Mouse (Mus musculus) frontal cortex, postnatal 14 days (tissue): ENCODE data around the gene Tex21.
"Not testable (repeated sequence)": the region's sequence is repeated elsewhere in the genome, so short reads cannot be mapped to it uniquely, and the experiment has no call there.

Experiments
- DNase-seq, 2 experiments: peaks; one replicate each; pipeline ENCODE4 v3.0.0; 2022; ENCODE audit warnings: low spot score in 2 of 2

The Tex21 gene

GRCm38 (mm10) chr12:76195912-76196708, 50.4 kb downstream of the Tex21 start:
- DNase-seq, result peak in 1 of 2 experiments; percentile 44

- no peak for DNase-seq
Measured at GRCm38 (mm10) chr12:76194526-76194925, 52.0 kb downstream of the Tex21 start.

GRCm38 (mm10) chr12:76190940-76191339, 55.6 kb downstream of the Tex21 start:
- DNase-seq, result peak in 1 of 2 experiments; percentile 9

GRCm38 (mm10) chr12:76187849-76188248, 58.7 kb downstream of the Tex21 start:
- DNase-seq, result peak in 1 of 2 experiments; percentile 26

GRCm38 (mm10) chr12:76186473-76186872, 60.1 kb downstream of the Tex21 start:
- no peak for DNase-seq

- no peak for DNase-seq
Measured at GRCm38 (mm10) chr12:76185167-76185816, 61.3 kb downstream of the Tex21 start.

- DNase-seq, result no peak
Measured at GRCm38 (mm10) chr12:76184271-76184670, 62.3 kb downstream of the Tex21 start.

- DNase-seq, result no peak
Measured at GRCm38 (mm10) chr12:76182831-76183230, 63.7 kb downstream of the Tex21 start.

- no peak for DNase-seq
Measured at GRCm38 (mm10) chr12:76181471-76181870, 65.1 kb downstream of the Tex21 start.

GRCm38 (mm10) chr12:76180442-76180841, 66.1 kb downstream of the Tex21 start:
- DNase-seq, result no peak

GRCm38 (mm10) chr12:76179527-76179926, 67.0 kb downstream of the Tex21 start:
- DNase-seq, result no peak

GRCm38 (mm10) chr12:76179051-76179450, 67.5 kb downstream of the Tex21 start:
- DNase-seq, result no peak

- DNase-seq, result peak in 1 of 2 experiments; percentile 48
Measured at GRCm38 (mm10) chr12:76177864-76178518, 68.6 kb downstream of the Tex21 start.

GRCm38 (mm10) chr12:76177000-76177863, 69.3 kb downstream of the Tex21 start, which contains the start of gene Esr2:
Gene Esr2 (minus strand): TSS chr12:76177259.
- no peak for DNase-seq

GRCm38 (mm10) chr12:76165641-76166040, 80.9 kb downstream of the Tex21 start:
- no peak for DNase-seq

- not testable (repeated sequence) for DNase-seq
Measured at GRCm38 (mm10) chr12:76152389-76152788, 94.2 kb downstream of the Tex21 start.
